Mouse (Mus musculus): Measurements from ENCODE around the gene Iqck. TPM values are rescaled to one million over a fixed set of nuclear protein-coding genes. Genes with fewer than 3 reads are reported as not detected.
A peak's percentile ranks its signal among the peaks of the same experiment; 100 is the strongest.

Gene Iqck
- polyA plus RNA-seq, 1 experiment from 2014 or later, result 1.1 TPM

DNA sequence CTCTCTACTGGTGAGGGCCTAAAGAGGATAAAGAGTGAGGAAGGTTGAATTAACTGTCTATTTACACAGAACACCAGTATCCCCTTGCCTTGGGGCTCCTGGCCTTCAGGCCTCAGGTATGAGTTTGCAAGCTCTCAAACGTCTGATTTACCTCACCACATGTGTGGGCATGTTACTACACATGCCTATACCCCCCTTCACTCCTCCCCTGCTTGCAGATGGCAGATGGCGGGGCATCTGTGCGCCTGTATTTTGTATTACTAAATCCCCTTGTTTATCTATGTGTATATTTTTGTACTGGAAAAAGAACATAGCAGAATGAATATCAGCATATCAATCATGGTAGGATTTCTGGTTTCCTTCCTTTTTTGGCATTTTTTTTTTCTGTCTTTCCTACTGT is 86.7 kb downstream of the Iqck start:
- no peak for TF ChIP-seq EP300 (optimal IDR thresholded peaks at IDR 0.05)
- no peak for TF ChIP-seq CTCF (IDR thresholded peaks at IDR 0.05; ENCODE audit: low read depth)
- H3K9me3 ChIP-seq (ENCODE audit: control insufficient read depth, low read length), result no peaks in the 10 kb centered on the region
- H3K27ac ChIP-seq (replicated peaks), result 0 out of 2 replicates have a peak overlapping the region, but pooled peaks have one; percentile 1
- no peaks in the 10 kb centered on the region for H3K27me3 ChIP-seq (ENCODE audit: control insufficient read depth, insufficient read depth, low read length)
- no peak for ATAC-seq (ENCODE audit: low FRiP score, low TSS enrichment)
- H3K4me3 ChIP-seq (ENCODE audit: low read depth, low read length), result no peak overlapping the region
- no peaks in the 10 kb centered on the region for H3K36me3 ChIP-seq (ENCODE audit: control insufficient read depth, insufficient read depth, low read length)
- H3K9ac ChIP-seq (ENCODE audit: low read length), result no peak overlapping the region
- no peaks in the 10 kb centered on the region for H3K4me1 ChIP-seq (replicated peaks; ENCODE audit: control insufficient read depth, insufficient read depth)
- no peak for DNase-seq (ENCODE audit: low spot score)
- 52% methylated on average over 3 of the region's 3 CpGs for WGBS
- no peak overlapping the region for H3K4me2 ChIP-seq (replicated peaks; ENCODE audit: low read depth)

DNA sequence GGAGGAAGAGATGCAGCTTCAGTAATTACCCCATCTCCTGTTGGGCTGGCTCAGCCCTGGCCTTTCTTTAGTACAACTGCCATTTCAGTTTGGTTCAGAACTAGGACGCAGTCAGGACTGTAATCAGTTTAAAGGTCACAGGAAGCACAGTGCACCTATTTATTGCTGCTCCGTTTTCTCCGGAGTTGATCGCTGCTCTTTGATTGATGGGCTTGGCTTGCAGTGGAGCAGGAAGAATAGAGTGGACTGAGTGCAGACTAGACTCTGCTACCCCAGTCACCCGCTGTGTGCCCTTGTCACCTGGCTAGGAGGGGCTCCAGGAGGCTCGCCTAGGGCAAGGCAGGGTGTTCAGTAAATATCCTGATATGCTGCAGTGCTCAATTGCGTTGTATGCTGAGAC is 87.6 kb downstream of the Iqck start:
- Histone ChIP-seq H3K9ac (ENCODE audit: low read length) (no peak overlapping the region), H3K4me2 (replicated peaks; ENCODE audit: low read depth) (no peak overlapping the region), H3K9me3 (ENCODE audit: control insufficient read depth, low read length) (no peaks in the 10 kb centered on the region), H3K27ac (replicated peaks) (no peak overlapping the region; the same call in 1 of the 2 replicates), H3K27me3 (ENCODE audit: control insufficient read depth, insufficient read depth, low read length) (no peaks in the 10 kb centered on the region), H3K4me1 (replicated peaks; ENCODE audit: control insufficient read depth, insufficient read depth) (no peaks in the 10 kb centered on the region), H3K36me3 (ENCODE audit: control insufficient read depth, insufficient read depth, low read length) (no peaks in the 10 kb centered on the region), H3K4me3 (ENCODE audit: low read depth, low read length) (no peak overlapping the region)
- 27% methylated on average over 7 of the region's 7 CpGs for WGBS
- peak; percentile 26 for DNase-seq (ENCODE audit: low spot score)
- no peak for TF ChIP-seq EP300 (optimal IDR thresholded peaks at IDR 0.05)
- TF ChIP-seq CTCF (IDR thresholded peaks at IDR 0.05; ENCODE audit: low read depth), result no peak
- peak; percentile 83; the same call in 1 of the 2 replicates for ATAC-seq (ENCODE audit: low FRiP score, low TSS enrichment)

DNA sequence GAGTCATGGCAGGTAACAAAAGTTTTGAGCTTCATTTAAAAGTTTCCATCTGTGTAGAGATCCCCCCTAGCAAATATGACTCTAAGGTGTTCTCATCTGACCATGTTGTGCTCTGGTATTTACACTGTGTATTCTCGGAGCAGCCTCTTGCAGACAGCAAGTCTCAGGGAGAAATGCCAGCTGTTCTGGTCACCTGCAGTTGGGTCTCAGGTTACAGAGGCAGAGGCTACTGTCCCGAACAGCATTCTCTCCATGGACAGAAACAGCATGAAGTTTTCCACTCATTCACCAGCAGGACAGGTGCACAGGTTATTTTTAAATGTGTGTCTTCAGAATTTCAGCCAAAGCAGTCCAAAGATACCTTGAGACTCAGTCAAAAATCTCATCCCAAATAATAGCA is 89.3 kb downstream of the Iqck start:
- H3K27ac ChIP-seq (replicated peaks), result no peak overlapping the region
- no peak overlapping the region for H3K4me3 ChIP-seq (ENCODE audit: low read depth, low read length)
- H3K9me3 ChIP-seq (ENCODE audit: control insufficient read depth, low read length), result no peaks in the 10 kb centered on the region
- 22% methylated on average over 2 of the region's 2 CpGs for WGBS
- no peak for TF ChIP-seq CTCF (IDR thresholded peaks at IDR 0.05; ENCODE audit: low read depth)
- ATAC-seq (ENCODE audit: low FRiP score, low TSS enrichment) (no peak), DNase-seq (ENCODE audit: low spot score) (no peak)
- no peak overlapping the region for H3K4me2 ChIP-seq (replicated peaks; ENCODE audit: low read depth)
- no peaks in the 10 kb centered on the region for H3K27me3 ChIP-seq (ENCODE audit: control insufficient read depth, insufficient read depth, low read length)
- H3K4me1 ChIP-seq (replicated peaks; ENCODE audit: control insufficient read depth, insufficient read depth), result no peaks in the 10 kb centered on the region
- H3K9ac ChIP-seq (ENCODE audit: low read length), result no peak overlapping the region
- no peaks in the 10 kb centered on the region for H3K36me3 ChIP-seq (ENCODE audit: control insufficient read depth, insufficient read depth, low read length)

DNA sequence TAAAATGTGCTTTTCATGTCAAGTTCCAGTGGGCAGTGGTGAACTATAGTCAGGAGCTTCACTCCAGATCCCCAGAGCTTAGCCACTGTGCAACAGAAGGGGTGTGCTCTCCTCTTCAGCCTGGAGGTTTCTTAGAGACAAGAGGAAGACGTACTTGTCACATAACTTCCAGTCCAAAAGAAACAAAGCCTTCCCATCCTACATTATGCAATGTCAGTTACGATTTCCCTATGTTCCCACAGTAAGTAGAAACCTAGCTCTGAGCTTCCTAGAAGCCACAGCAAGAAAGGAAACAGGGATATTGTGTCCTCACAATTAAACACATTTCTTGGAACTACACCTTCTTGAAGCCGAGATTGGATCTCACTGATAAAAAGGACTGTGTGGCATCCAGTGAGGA is 91.7 kb downstream of the Iqck start:
- WGBS, result 63% methylated on average over 3 of the region's 3 CpGs
- no peak overlapping the region for H3K9ac ChIP-seq (ENCODE audit: low read length)
- H3K4me3 ChIP-seq (ENCODE audit: low read depth, low read length), result no peak overlapping the region
- ATAC-seq (ENCODE audit: low FRiP score, low TSS enrichment) (no peak), DNase-seq (ENCODE audit: low spot score) (no peak)
- no peaks in the 10 kb centered on the region for H3K36me3 ChIP-seq (ENCODE audit: control insufficient read depth, insufficient read depth, low read length)
- no peaks in the 10 kb centered on the region for H3K9me3 ChIP-seq (ENCODE audit: control insufficient read depth, low read length)
- H3K27me3 ChIP-seq (ENCODE audit: control insufficient read depth, insufficient read depth, low read length), result no peaks in the 10 kb centered on the region
- TF ChIP-seq EP300 (optimal IDR thresholded peaks at IDR 0.05), result no peak
- no peak for TF ChIP-seq CTCF (IDR thresholded peaks at IDR 0.05; ENCODE audit: low read depth)
- H3K27ac ChIP-seq (replicated peaks), result no peak overlapping the region
- no peaks in the 10 kb centered on the region for H3K4me1 ChIP-seq (replicated peaks; ENCODE audit: control insufficient read depth, insufficient read depth)
- no peak overlapping the region for H3K4me2 ChIP-seq (replicated peaks; ENCODE audit: low read depth)

DNA sequence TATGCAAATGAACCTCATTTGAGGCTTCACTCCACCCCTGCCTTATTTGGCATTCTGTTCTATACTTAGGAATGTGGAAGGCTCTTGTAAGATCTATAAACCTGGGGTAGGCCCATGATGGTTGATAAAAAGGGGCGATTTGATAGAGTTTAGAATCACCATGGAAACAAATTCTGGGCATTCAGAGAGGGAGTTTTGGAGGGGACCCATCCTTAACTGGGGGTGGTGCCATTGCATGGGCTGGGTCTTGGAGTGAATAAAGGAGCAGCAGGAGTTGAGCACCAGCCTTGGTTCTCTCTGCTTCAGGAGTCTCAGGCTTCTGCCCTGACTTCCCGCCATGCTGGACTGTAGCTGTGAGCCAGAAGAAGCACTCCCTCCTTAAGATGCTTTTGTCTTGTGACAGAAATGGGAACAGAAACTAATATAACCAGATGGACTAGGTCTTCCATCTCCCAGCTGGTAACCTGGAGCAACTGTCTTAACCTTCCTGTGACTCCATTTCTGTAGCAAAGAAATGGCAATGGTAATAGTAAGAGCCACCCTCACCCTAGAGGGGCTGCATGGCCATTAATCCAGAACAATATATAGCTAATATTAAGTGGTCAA is 93.2 kb downstream of the Iqck start:
- H3K4me3 ChIP-seq (ENCODE audit: low read depth, low read length), result no peak overlapping the region
- H3K27me3 ChIP-seq (ENCODE audit: control insufficient read depth, insufficient read depth, low read length), result no peaks in the 10 kb centered on the region
- H3K9ac ChIP-seq (ENCODE audit: low read length), result no peak overlapping the region
- H3K27ac ChIP-seq (replicated peaks), result no peak overlapping the region
- no peaks in the 10 kb centered on the region for H3K4me1 ChIP-seq (replicated peaks; ENCODE audit: control insufficient read depth, insufficient read depth)
- WGBS, result 72% methylated on average over 2 of the region's 2 CpGs
- H3K36me3 ChIP-seq (ENCODE audit: control insufficient read depth, insufficient read depth, low read length), result no peaks in the 10 kb centered on the region
- TF ChIP-seq EP300 (optimal IDR thresholded peaks at IDR 0.05), result no peak
- TF ChIP-seq CTCF (IDR thresholded peaks at IDR 0.05; ENCODE audit: low read depth), result no peak
- H3K4me2 ChIP-seq (replicated peaks; ENCODE audit: low read depth), result no peak overlapping the region
- ATAC-seq (ENCODE audit: low FRiP score, low TSS enrichment) (no peak), DNase-seq (ENCODE audit: low spot score) (no peak)
- H3K9me3 ChIP-seq (ENCODE audit: control insufficient read depth, low read length), result no peaks in the 10 kb centered on the region

DNA sequence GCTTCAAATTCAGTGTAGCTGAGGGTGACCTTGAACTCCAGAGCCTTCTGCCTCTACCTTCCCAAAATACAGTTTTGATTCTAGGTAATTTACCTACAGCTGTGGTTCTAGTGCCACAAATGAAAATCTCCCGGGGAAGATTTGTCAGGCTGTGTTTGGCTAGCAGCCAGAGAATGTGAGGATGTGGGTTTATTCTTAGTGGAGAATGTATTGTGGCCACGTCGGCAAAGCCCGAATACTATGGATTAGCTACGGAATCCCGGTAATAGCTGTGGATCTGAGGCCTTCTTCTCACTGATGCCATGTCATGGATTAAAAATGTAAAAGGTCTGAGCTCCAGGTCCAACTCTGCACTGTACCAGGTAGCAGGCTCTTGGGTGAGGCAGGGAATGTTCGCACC is 94.2 kb downstream of the Iqck start:
- Histone ChIP-seq H3K9me3 (ENCODE audit: control insufficient read depth, low read length) (no peaks in the 10 kb centered on the region), H3K4me2 (replicated peaks; ENCODE audit: low read depth) (no peak overlapping the region), H3K36me3 (ENCODE audit: control insufficient read depth, insufficient read depth, low read length) (no peaks in the 10 kb centered on the region), H3K4me1 (replicated peaks; ENCODE audit: control insufficient read depth, insufficient read depth) (no peaks in the 10 kb centered on the region), H3K9ac (ENCODE audit: low read length) (no peak overlapping the region), H3K27me3 (ENCODE audit: control insufficient read depth, insufficient read depth, low read length) (no peaks in the 10 kb centered on the region), H3K27ac (replicated peaks) (no peak overlapping the region), H3K4me3 (ENCODE audit: low read depth, low read length) (no peak overlapping the region)
- TF ChIP-seq CTCF (IDR thresholded peaks at IDR 0.05; ENCODE audit: low read depth), result no peak
- TF ChIP-seq EP300 (optimal IDR thresholded peaks at IDR 0.05), result no peak
- ATAC-seq (ENCODE audit: low FRiP score, low TSS enrichment) (no peak), DNase-seq (ENCODE audit: low spot score) (no peak)
- 34% methylated on average over 7 of the region's 7 CpGs for WGBS

All from stomach, postnatal 0 days (tissue).